Mouse (Mus musculus) heart, adult 2 months (tissue): ENCODE results near the gene Slc16a10. TPM values are rescaled to one million over a fixed set of nuclear protein-coding genes. Genes with fewer than 3 reads are reported as not detected.

Experiments used
- DNase-seq, 2 experiments: peaks; one replicate each; pipeline ENCODE4 v3.0.0; 2021
- H3K27ac ChIP-seq: fragments of 200-600 bp; 2 replicates; pipeline ENCODE4 v1.8.1; 2022
- H3K27me3 ChIP-seq: fragments of 200-500 bp; 2 replicates; pipeline ENCODE4 v1.6.1; 2012; ENCODE audit warnings: mild to moderate bottlenecking, low read length, inconsistent platforms, mixed read lengths; ENCODE audit not compliant: control insufficient read depth, insufficient read depth
- H3K36me3 ChIP-seq: fragments of 200-500 bp; 2 replicates; pipeline ENCODE4 v1.6.1; 2012; ENCODE audit warnings: low read length, inconsistent platforms; ENCODE audit not compliant: control insufficient read depth, insufficient read depth
- H3K4me1 ChIP-seq: fragments of 200-500 bp; 2 replicates; pipeline ENCODE4 v1.6.1; 2011; ENCODE audit warnings: low read length; ENCODE audit not compliant: control insufficient read depth, insufficient read depth
- H3K4me3 ChIP-seq: fragments of 200-600 bp; 2 replicates; pipeline ENCODE4 v1.8.1; 2022
- H3K79me2 ChIP-seq: fragments of 200-500 bp; replicated peaks from 2 replicates; pipeline ENCODE4 v1.6.1; 2012; ENCODE audit warnings: mild to moderate bottlenecking, inconsistent platforms, low read length, moderate library complexity, mixed read lengths; ENCODE audit not compliant: control insufficient read depth, insufficient read depth
- H3K9ac ChIP-seq: fragments of 200-500 bp; 2 replicates; pipeline ENCODE4 v1.6.1; 2012; ENCODE audit warnings: low read depth, mild to moderate bottlenecking, control low read depth, inconsistent platforms, low read length, mixed read lengths
- CTCF ChIP-seq: fragments of 200-600 bp; IDR thresholded peaks from 2 replicates; pipeline ENCODE4 v1.8.1; 2022; ENCODE audit warnings: antibody characterized with exemption, mild to moderate bottlenecking, moderate library complexity
- EP300 ChIP-seq: fragments of 200-500 bp; IDR thresholded peaks from 2 replicates; pipeline ENCODE4 v1.6.1; 2011; ENCODE audit warnings: low read depth, low read length, control low read depth; ENCODE audit not compliant: insufficient read depth
- POLR2A ChIP-seq: fragments of 200-500 bp; IDR thresholded peaks from 2 replicates; pipeline ENCODE4 v1.6.1; 2011; ENCODE audit warnings: mild to moderate bottlenecking, low read depth, low read length, control low read depth; ENCODE audit not compliant: insufficient read depth
- WGBS: fragments of 180-500 bp; shearing (Covaris S2); methylation state at CpG from one replicate; pipeline ENCODE4 v1.1.7; 2018; 5-methylcytosine and 5-hydroxymethylcytosine counted together
- intact Hi-C: fragments of 180-260 bp; cut with DNase I; formaldehyde crosslinking; loops from one replicate; pipeline ENCODE4 v1.15.1; 2025
- polyA plus RNA-seq: library from polyadenylated mRNA; depleted of rRNA; stranded (reverse); fragments of >200 nt; gene quantifications from 2 replicates; pipeline ENCODE4 v1.2.3, GENCODE M21; 2012
- total RNA-seq, 2 experiments: library from RNA; stranded (reverse); gene quantifications; 2 replicates each; pipeline ENCODE4 v1.2.3; 2021

Slc16a10 gene
- total and polyA plus RNA-seq, 3 experiments = 15.3 to 21.9 (median 21.0) TPM

GRCm38 (mm10) chr10:40109520-40109919 is 32.5 kb downstream of the Slc16a10 start:
- peaks cover 3% of the 10 kb centered on the region; the same call in 1 of the 2 replicates for H3K79me2 ChIP-seq
- WGBS = 74% methylated on average over 5 of the region's 5 CpGs
- no peak overlapping the region for H3K4me3 ChIP-seq
- no peak overlapping the region for H3K27ac ChIP-seq
- peaks cover 6% of the 10 kb centered on the region for H3K4me1 ChIP-seq
- TF ChIP-seq CTCF = no peak
- TF ChIP-seq POLR2A = no peak
- no peak for TF ChIP-seq EP300
- intact Hi-C loops = no loop called here
- H3K9ac ChIP-seq = no peak overlapping the region
- H3K36me3 ChIP-seq = no peaks in the 10 kb centered on the region; the same call in 1 of the 2 replicates
- H3K27me3 ChIP-seq = no peaks in the 10 kb centered on the region
- no peak for DNase-seq

GRCm38 (mm10) chr10:40108992-40109391 is 33.1 kb downstream of the Slc16a10 start:
- Histone ChIP-seq H3K36me3 (no peaks in the 10 kb centered on the region; the same call in 1 of the 2 replicates), H3K79me2 (peaks cover 3% of the 10 kb centered on the region; the same call in 1 of the 2 replicates), H3K27me3 (no peaks in the 10 kb centered on the region), H3K27ac (no peak overlapping the region), H3K9ac (no peak overlapping the region), H3K4me3 (no peak overlapping the region), H3K4me1 (peaks cover 6% of the 10 kb centered on the region)
- intact Hi-C loops = no loop called here
- 75% methylated on average over 8 of the region's 8 CpGs for WGBS
- DNase-seq = no peak
- TF ChIP-seq EP300 (no peak), POLR2A (no peak), CTCF (no peak)

GRCm38 (mm10) chr10:40107995-40108394 is 34.1 kb downstream of the Slc16a10 start:
- intact Hi-C loops = no loop called here

GRCm38 (mm10) chr10:40105174-40105573 is 36.9 kb downstream of the Slc16a10 start:
- no peak overlapping the region for H3K27ac ChIP-seq

More at GRCm38 (mm10) chr10:40107995-40108394, 34.1 kb downstream of the Slc16a10 start:
- no peak overlapping the region for H3K4me3 ChIP-seq
- H3K27me3 ChIP-seq = no peaks in the 10 kb centered on the region
- no peak overlapping the region for H3K9ac ChIP-seq
- no peaks in the 10 kb centered on the region; the same call in 1 of the 2 replicates for H3K36me3 ChIP-seq
- no peak overlapping the region for H3K27ac ChIP-seq
- peaks cover 2% of the 10 kb centered on the region; the same call in 1 of the 2 replicates for H3K79me2 ChIP-seq
- 55% methylated on average over 1 of the region's 1 CpGs for WGBS
- peaks cover 5% of the 10 kb centered on the region for H3K4me1 ChIP-seq
- no peak for DNase-seq
- no peak for TF ChIP-seq POLR2A
- TF ChIP-seq CTCF = no peak
- no peak for TF ChIP-seq EP300

GRCm38 (mm10) chr10:40103790-40104189 is 38.3 kb downstream of the Slc16a10 start:
- 32% methylated on average over 5 of the region's 5 CpGs for WGBS
- no peak overlapping the region for H3K27ac ChIP-seq
- no peak overlapping the region for H3K4me3 ChIP-seq
- peaks cover 2% of the 10 kb centered on the region; the same call in 1 of the 2 replicates for H3K79me2 ChIP-seq
- H3K4me1 ChIP-seq = peaks cover 5% of the 10 kb centered on the region
- no peaks in the 10 kb centered on the region for H3K27me3 ChIP-seq
- no peak overlapping the region for H3K9ac ChIP-seq
- intact Hi-C loops = no loop called here
- no peaks in the 10 kb centered on the region; the same call in 1 of the 2 replicates for H3K36me3 ChIP-seq
- DNase-seq = no peak
- TF ChIP-seq CTCF = no peak
- no peak for TF ChIP-seq POLR2A
- no peak for TF ChIP-seq EP300

More at GRCm38 (mm10) chr10:40105174-40105573, 36.9 kb downstream of the Slc16a10 start:
- intact Hi-C loops = no loop called here
- TF ChIP-seq CTCF (no peak), POLR2A (no peak), EP300 (no peak)
- H3K4me1 ChIP-seq = peaks cover 5% of the 10 kb centered on the region
- no peaks in the 10 kb centered on the region; the same call in 1 of the 2 replicates for H3K36me3 ChIP-seq
- peaks cover 2% of the 10 kb centered on the region; the same call in 1 of the 2 replicates for H3K79me2 ChIP-seq
- H3K27me3 ChIP-seq = no peaks in the 10 kb centered on the region
- DNase-seq = no peak
- 63% methylated on average over 1 of the region's 1 CpGs for WGBS
- no peak overlapping the region for H3K9ac ChIP-seq
- H3K4me3 ChIP-seq = no peak overlapping the region

- H3K4me1 ChIP-seq = peaks cover 3% of the 10 kb centered on the region
- no peak overlapping the region for H3K27ac ChIP-seq
- H3K4me3 ChIP-seq = no peak overlapping the region
- intact Hi-C loops = no loop called here
- WGBS = 39% methylated on average over 8 of the region's 8 CpGs
- no peaks in the 10 kb centered on the region for H3K27me3 ChIP-seq
- no peak for DNase-seq
- no peaks in the 10 kb centered on the region; the same call in 1 of the 2 replicates for H3K36me3 ChIP-seq
- H3K79me2 ChIP-seq = peaks cover 2% of the 10 kb centered on the region; the same call in 1 of the 2 replicates
- no peak overlapping the region for H3K9ac ChIP-seq
- TF ChIP-seq POLR2A (no peak), CTCF (no peak), EP300 (no peak)
Observed at GRCm38 (mm10) chr10:40102986-40103385, 39.1 kb downstream of the Slc16a10 start.
